Mouse (Mus musculus) olfactory bulb, adult 2 months (tissue): Measurements from ENCODE around the gene Lsm14a.

Experiments
- CTCF ChIP-seq: fragments of 200-500 bp; IDR thresholded peaks from 2 replicates; pipeline ENCODE4 v1.5.1; 2012; ENCODE audit warnings: low read depth, mild to moderate bottlenecking, low read length, moderate library complexity; ENCODE audit not compliant: insufficient read depth
- POLR2A ChIP-seq: fragments of 200-500 bp; IDR thresholded peaks from 2 replicates; pipeline ENCODE4 v1.6.1; 2012; ENCODE audit warnings: mild to moderate bottlenecking, low read depth, low read length, moderate library complexity; ENCODE audit not compliant: insufficient read depth

- TF ChIP-seq POLR2A: no peak
- no peak for TF ChIP-seq CTCF
These were observed 80.2 kb downstream of the Lsm14a start for GRCm38 (mm10) chr7:34312786-34313442.
